Mouse (Mus musculus): Measurements from ENCODE around the gene Nr4a3.

Nr4a3 gene

DNA sequence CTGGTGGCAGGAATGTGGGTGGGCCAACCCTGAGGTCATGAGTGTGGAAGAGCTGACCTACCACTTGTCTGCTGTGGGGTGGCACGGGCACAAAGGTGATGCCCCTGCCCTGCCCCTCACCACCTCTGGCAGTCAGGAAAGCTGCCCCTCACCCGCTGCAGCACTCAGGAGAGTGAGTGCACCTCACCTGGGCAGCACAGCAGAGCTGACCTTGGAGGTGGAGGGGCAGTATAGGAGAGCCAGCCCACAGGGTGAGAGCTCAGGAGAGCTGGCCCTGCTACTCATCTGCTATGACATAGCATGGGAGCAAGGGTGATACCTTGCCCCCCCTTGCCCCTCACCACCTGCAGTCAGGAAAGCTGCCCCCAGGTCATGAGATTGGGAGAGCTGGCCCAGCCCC lies 57.0 kb downstream of the Nr4a3 start:
- intact Hi-C loops (cut with DNase I), result no loop called here

DNA sequence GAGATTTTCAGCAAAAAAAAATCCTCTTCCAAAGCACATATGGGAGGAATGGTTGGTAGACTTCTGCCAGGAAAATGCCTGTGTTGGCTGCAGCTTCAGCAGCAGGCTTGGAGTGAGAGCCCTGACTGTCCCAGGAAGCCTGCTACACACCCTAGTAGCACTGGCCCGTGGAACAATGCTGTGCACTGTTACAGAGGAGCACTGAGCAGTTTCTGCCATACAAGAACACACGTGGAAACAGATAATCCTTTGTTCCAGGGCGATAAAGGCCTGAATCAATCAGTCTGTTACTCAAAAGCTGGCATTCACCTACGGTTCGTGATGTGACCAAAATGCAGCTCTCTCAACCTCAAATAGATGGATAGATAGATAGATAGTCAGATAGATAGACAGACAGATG lies 60.4 kb downstream of the Nr4a3 start:
- intact Hi-C loops (cut with DNase I), result no loop called here

DNA sequence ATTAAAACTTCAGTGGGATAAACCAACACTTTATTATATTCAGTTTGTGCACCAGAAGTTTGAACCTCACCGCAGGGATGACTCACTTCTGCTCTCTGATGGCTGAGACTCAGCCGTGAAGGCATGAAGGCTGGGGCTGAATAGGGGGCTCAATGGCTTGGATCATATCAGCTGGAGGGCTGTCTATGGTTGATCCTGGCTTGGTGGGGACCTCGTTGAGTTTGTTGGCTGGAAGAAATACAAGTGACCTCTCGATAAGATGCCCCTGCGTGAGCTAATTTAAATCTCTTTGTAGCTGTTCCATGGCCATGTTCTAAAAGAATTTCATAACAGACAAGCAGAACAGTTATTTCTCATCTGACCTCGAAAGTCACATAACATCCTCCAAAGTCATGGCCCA lies 62.1 kb downstream of the Nr4a3 start:
- intact Hi-C loops (cut with DNase I), result no loop called here

DNA sequence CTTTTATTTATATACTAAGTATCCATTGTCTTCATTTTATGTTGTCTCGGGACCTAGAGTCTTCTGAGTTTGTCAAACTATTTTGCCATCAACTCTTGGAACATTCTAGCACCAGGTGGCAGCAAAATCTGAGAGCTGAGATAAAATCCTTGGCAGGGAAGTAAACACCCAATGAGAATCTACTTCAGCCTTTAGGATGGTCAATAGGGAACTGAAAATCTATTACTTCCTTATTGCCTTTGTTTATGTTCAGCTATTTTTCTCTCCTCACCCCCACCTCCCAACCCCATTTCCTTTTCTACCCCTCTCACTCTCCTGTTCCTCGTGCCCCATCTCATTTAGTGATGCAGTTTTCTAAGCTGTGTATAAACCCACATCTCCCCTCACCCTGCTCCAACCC lies 63.6 kb downstream of the Nr4a3 start:
- intact Hi-C loops (cut with DNase I), result no loop called here

DNA sequence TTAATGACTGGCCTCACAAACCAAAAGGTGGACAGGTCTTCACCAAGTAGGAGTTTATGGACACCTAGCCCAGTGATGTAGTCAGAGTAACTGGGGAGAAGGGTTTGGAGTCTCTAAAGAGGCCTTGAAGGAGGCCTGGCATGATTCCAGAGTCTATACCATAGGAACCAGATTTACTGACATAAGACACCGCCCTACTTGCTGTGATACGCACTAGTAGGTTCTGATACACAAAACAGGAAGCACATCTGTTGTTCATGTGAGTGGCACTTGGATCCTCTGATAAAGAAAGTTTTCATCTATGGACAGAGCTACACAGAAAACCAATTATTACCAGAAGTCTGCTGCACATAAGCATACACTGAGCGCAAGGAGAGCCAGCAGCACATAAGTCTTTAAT lies 65.4 kb downstream of the Nr4a3 start:
- intact Hi-C loops (cut with DNase I), result no loop called here

DNA sequence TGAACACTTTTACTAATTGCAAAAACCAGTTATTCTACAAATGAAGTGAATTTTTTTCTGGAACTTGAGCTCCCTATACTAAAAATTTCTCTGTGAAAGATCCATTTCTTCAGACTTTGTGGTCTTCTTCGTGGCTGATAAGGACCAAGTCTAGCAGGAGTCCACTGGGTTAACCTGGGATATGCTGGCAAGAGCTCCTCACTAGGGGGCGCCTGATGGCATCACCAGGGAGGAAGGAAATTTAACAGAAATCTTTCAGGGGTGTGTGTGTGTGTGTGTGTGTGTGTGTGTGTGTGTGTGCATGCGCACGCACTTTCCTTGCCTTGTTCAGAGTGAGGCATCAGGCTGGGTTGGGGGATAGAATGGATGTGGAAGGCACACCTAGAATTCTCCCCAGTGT lies 71.2 kb downstream of the Nr4a3 start:
- intact Hi-C loops (cut with DNase I), result no loop called here

DNA sequence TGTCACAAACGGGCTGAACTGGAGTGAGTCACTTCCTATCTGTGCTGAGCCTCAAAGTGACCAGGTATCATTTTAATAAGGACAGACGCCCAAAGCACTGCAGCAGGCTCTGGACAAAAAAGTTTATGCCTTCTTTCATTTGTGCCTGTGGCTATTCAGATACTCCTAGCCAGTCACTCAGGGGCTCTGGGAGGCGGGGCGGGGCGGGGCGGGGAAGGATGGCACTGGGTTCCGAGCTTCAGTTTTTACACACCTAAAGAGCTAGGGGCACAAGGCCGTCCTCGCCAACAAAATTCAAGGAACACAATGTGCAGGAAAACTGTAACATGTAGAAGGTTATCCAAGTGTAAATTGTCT lies 79.4 kb downstream of the Nr4a3 start:
- intact Hi-C loops (cut with DNase I), result no loop called here

DNA sequence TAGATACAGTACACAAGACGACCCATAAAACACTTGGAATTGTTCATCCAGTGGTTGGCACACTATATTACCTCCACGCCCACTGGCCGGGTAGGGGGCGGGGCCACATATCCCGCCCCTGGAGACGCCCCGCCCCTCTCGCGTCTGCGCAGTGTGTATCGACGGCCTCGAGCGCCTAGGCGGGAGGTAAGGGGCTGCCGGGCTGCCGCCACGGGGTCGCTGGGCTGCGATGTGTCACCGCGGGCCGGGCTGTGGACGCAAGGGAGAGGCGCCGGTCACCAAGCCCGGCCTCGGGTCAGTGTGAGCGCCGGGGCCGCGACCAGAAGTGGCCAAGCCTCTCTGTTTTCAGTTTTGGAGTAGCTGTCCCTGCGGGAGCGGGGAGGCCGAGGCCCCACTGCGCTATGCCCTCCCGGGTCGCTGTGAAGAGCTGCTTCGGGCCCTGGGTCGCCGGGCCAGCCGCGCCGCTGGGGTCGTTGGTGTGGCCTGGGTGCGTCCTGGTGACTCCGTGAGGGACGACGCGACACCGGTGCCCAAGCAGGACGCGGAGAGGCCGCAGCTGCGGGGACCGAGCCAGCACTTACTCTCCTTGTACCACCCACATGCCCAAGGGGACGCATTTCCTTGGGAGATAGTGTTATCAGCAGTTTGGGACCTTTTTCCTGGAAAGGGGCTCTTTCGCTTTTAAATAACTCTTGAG lies 80.0 kb downstream of the Nr4a3 start, which contains the start of gene Stx17:
Stx17 (plus strand) TSS at position 143 of the 697 bp plus-strand sequence.
- intact Hi-C loops (cut with DNase I), result loop anchor here (5.0 kb wide), 1 partner anchor 78 kb away; the partner anchor contains the start of gene Nr4a3

DNA sequence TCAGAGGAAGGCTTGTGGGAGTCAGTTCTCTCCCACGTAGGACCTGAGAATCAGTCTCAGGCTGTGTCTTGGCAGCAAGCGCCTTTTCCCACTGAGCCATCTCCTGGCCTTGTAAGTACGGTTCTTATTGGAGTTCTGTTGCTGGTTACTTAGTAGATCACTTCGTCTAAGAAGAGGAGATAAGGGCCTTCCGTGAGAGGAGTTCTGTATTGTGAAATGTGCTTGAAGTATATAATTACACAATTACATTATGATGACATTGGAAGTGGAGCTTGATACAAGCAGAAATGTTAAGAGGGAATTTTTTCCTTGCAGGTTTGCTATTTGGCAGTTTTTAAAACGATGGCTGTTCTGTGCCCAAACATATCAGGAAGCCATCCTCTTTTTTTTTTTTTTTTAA lies 85.4 kb downstream of the Nr4a3 start:
- intact Hi-C loops (cut with DNase I), result no loop called here

DNA sequence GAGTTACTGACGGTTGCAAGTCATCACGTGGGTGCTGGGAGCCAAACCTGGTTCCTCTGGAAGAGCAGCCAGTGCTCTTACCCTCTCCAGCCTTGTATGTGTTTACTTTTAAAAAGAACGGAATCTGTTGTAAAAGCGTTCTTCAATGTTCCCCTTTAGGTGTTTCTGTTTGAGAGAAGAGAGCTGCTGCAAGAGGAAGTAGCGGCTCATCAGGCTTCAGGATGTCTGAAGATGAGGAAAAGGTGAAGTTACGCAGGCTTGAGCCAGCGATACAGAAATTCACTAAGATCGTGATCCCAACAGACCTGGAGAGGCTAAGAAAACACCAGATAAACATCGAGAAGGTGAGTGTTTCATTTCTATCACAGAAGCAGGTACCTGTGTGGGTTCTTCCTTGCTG lies 86.7 kb downstream of the Nr4a3 start:
- intact Hi-C loops (cut with DNase I), result no loop called here

DNA sequence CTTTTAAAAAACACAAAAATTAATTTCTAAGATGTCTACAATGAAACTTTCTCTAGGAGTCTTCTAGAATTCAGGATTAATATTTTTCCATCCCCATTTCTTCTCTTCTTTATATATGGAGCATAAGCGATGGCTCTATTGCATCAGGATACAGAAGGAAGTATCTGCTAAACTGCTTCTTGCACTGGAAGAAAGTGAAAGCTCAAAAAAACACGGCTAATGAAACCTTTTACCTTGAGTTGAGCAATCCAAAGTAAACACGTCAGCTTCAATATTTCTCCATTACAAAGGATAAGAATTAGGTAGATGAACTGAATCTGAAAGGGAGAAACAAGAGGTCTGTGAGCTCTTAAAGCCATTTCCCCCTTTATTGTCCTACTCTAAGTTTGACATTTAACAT lies 87.8 kb downstream of the Nr4a3 start:
- intact Hi-C loops (cut with DNase I), result no loop called here
